Mouse (Mus musculus) lung, embryonic 14.5 days (tissue): ENCODE measurements around the gene Sardh. TPM values are rescaled to one million over a fixed set of nuclear protein-coding genes. Genes with fewer than 3 reads are reported as not detected.

Source experiments
- ATAC-seq: fragments of 200-750 bp; cut with Nextera tagmentation; 2 replicates; pipeline ENCODE4 v1.8.0; 2017; ENCODE audit warnings: mild to moderate bottlenecking, moderate TSS enrichment, moderate library complexity; ENCODE audit not compliant: insufficient read depth
- DNase-seq: peaks from one replicate; pipeline ENCODE4 v3.0.0-alpha.2; 2015
- H3K27ac ChIP-seq: fragments of 300-500 bp; sonication (generic); 2 replicates; pipeline ENCODE4 v1.5.1; 2014; ENCODE audit warnings: low read depth, mild to moderate bottlenecking, moderate library complexity
- H3K27me3 ChIP-seq: fragments of 300-500 bp; sonication (generic); 2 replicates; pipeline ENCODE4 v1.6.1; 2014; ENCODE audit warnings: low read length, control low read depth; ENCODE audit not compliant: insufficient read depth
- H3K36me3 ChIP-seq: fragments of 300-500 bp; sonication (generic); 2 replicates; pipeline ENCODE4 v1.6.1; 2014; ENCODE audit warnings: control low read depth; ENCODE audit not compliant: insufficient read depth
- H3K4me1 ChIP-seq: fragments of 300-500 bp; sonication (generic); 2 replicates; pipeline ENCODE4 v1.6.1; 2014; ENCODE audit warnings: antibody characterized with exemption, control low read depth; ENCODE audit not compliant: insufficient read depth
- H3K4me2 ChIP-seq: fragments of 300-500 bp; sonication (generic); 2 replicates; pipeline ENCODE4 v1.6.1; 2014; ENCODE audit warnings: mild to moderate bottlenecking
- H3K4me3 ChIP-seq: fragments of 300-500 bp; sonication (generic); 2 replicates; pipeline ENCODE4 v1.5.1; 2014; ENCODE audit warnings: low read depth, low read length
- H3K9ac ChIP-seq: fragments of 300-500 bp; sonication (generic); 2 replicates; pipeline ENCODE4 v1.6.1; 2014
- H3K9me3 ChIP-seq: fragments of 300-500 bp; sonication (generic); 2 replicates; pipeline ENCODE4 v1.6.1; 2016; ENCODE audit warnings: low read depth, low read length, control low read depth
- CTCF ChIP-seq: IDR thresholded peaks from 2 replicates; pipeline ENCODE4 v1.5.1; 2016; ENCODE audit warnings: antibody characterized with exemption, low read depth
- WGBS: fragments of 180-500 bp; shearing (Covaris S2); extraction: QIAGEN DNeasy Blood & Tissue Kit; methylation state at CpG from one replicate; pipeline ENCODE4 v1.1.7; 2014; 5-methylcytosine and 5-hydroxymethylcytosine counted together
- polyA plus RNA-seq: library from polyadenylated mRNA; unstranded; fragments of >200 nt; fragmentation: Nextera tagmentation; extraction: Ambion mirVana; gene quantifications from 2 replicates; pipeline ENCODE4 v1.2.1, GENCODE M21; 2014

Sardh gene
- polyA plus RNA-seq, 1 experiment from 2014 or later: 25.0 TPM

- Histone ChIP-seq H3K27me3 (no peaks in the 10 kb centered on the region), H3K36me3 (peaks cover 11% of the 10 kb centered on the region), H3K9me3 (no peaks in the 10 kb centered on the region), H3K4me3 (no peak overlapping the region), H3K4me2 (no peak overlapping the region), H3K9ac (no peak overlapping the region), H3K27ac (no peak overlapping the region), H3K4me1 (no peaks in the 10 kb centered on the region)
- DNase-seq: no peak
- no peak for TF ChIP-seq CTCF
- 75% methylated on average over 5 of the region's 5 CpGs for WGBS
- ATAC-seq: no peak
Measured at GRCm38 (mm10) chr2:27228809-27229480, 19.2 kb downstream of the Sardh start.

- TF ChIP-seq CTCF: no peak
- Histone ChIP-seq H3K27ac (no peak overlapping the region), H3K36me3 (peaks cover 11% of the 10 kb centered on the region; the same call in 1 of the 2 replicates), H3K4me2 (no peak overlapping the region), H3K4me3 (no peak overlapping the region), H3K9ac (no peak overlapping the region), H3K4me1 (no peaks in the 10 kb centered on the region), H3K9me3 (no peaks in the 10 kb centered on the region), H3K27me3 (no peaks in the 10 kb centered on the region)
- no peak for DNase-seq
- WGBS: 63% methylated on average over 7 of the region's 7 CpGs
- ATAC-seq: no peak
Measured at GRCm38 (mm10) chr2:27226572-27226971, 21.6 kb downstream of the Sardh start.

- 70% methylated on average over 7 of the region's 7 CpGs for WGBS
- Histone ChIP-seq H3K36me3 (peaks cover 14% of the 10 kb centered on the region; the same call in 1 of the 2 replicates), H3K27me3 (no peaks in the 10 kb centered on the region), H3K4me1 (no peaks in the 10 kb centered on the region), H3K9me3 (no peaks in the 10 kb centered on the region), H3K4me2 (no peak overlapping the region), H3K27ac (0 out of 2 replicates have a peak overlapping the region, but pooled peaks have one; percentile 24), H3K9ac (no peak overlapping the region), H3K4me3 (no peak overlapping the region)
- DNase-seq: no peak
- ATAC-seq: no peak
- no peak for TF ChIP-seq CTCF
Measured at GRCm38 (mm10) chr2:27223012-27223421, 25.1 kb downstream of the Sardh start.

- Histone ChIP-seq H3K4me3 (no peak overlapping the region), H3K9me3 (no peaks in the 10 kb centered on the region), H3K27ac (no peak overlapping the region), H3K27me3 (no peaks in the 10 kb centered on the region), H3K36me3 (0 out of 2 replicates have a peak, but pooled peaks cover 3% of the 10 kb centered on the region), H3K4me1 (no peaks in the 10 kb centered on the region), H3K9ac (no peak overlapping the region), H3K4me2 (no peak overlapping the region)
- DNase-seq: no peak
- WGBS: 85% methylated on average over 8 of the region's 8 CpGs
- no peak for TF ChIP-seq CTCF
- ATAC-seq: peak; percentile 24; the same call in 1 of the 2 replicates
Measured at GRCm38 (mm10) chr2:27218569-27218968, 29.6 kb downstream of the Sardh start.

- H3K9ac ChIP-seq: no peak overlapping the region
- WGBS: 49% methylated on average over 2 of the region's 2 CpGs
- H3K9me3 ChIP-seq: no peaks in the 10 kb centered on the region
- peak; percentile 45 for DNase-seq
- H3K36me3 ChIP-seq: 0 out of 2 replicates have a peak, but pooled peaks cover 3% of the 10 kb centered on the region
- H3K4me2 ChIP-seq: no peak overlapping the region
- H3K27me3 ChIP-seq: no peaks in the 10 kb centered on the region
- H3K4me1 ChIP-seq: no peaks in the 10 kb centered on the region
- ATAC-seq: peak; percentile 35
- no peak overlapping the region for H3K27ac ChIP-seq
- no peak for TF ChIP-seq CTCF
- H3K4me3 ChIP-seq: no peak overlapping the region
Measured at GRCm38 (mm10) chr2:27218121-27218544, 30.0 kb downstream of the Sardh start.

- Histone ChIP-seq H3K4me3 (no peak overlapping the region), H3K36me3 (0 out of 2 replicates have a peak, but pooled peaks cover 3% of the 10 kb centered on the region), H3K4me1 (no peaks in the 10 kb centered on the region), H3K9me3 (no peaks in the 10 kb centered on the region), H3K4me2 (no peak overlapping the region), H3K9ac (no peak overlapping the region), H3K27me3 (no peaks in the 10 kb centered on the region), H3K27ac (no peak overlapping the region)
- TF ChIP-seq CTCF: no peak
- ATAC-seq: no peak
- WGBS: 73% methylated on average over 2 of the region's 2 CpGs
- no peak for DNase-seq
Measured at GRCm38 (mm10) chr2:27215537-27215936, 32.6 kb downstream of the Sardh start.

- DNase-seq: no peak
- Histone ChIP-seq H3K4me3 (no peak overlapping the region), H3K4me2 (no peak overlapping the region), H3K4me1 (peaks cover 2% of the 10 kb centered on the region; the same call in 1 of the 2 replicates), H3K27ac (no peak overlapping the region), H3K36me3 (no peaks in the 10 kb centered on the region), H3K27me3 (no peaks in the 10 kb centered on the region), H3K9me3 (no peaks in the 10 kb centered on the region), H3K9ac (no peak overlapping the region)
- no peak for ATAC-seq
- no peak for TF ChIP-seq CTCF
- WGBS: 66% methylated on average over 8 of the region's 8 CpGs
Measured at GRCm38 (mm10) chr2:27211966-27212893, 35.9 kb downstream of the Sardh start.
